Mouse (Mus musculus) mouse trophoblast stem cell (cell line): ENCODE results near the gene Tex14.
"Not testable (repeated sequence)": the region's sequence is repeated elsewhere in the genome, so short reads cannot be mapped to it uniquely, and the experiment has no call there.

Experiments used
- in situ Hi-C, 2 experiments: fragments of 300-500 bp; cut with MseI, MboI; formaldehyde crosslinking; loops; 2 replicates in 1 of 2; 3 replicates in 1 of 2; pipeline ENCODE4 v1.15.1; 2025

Tex14 gene

GRCm38 (mm10) chr11:87448476-87449199, 43.8 kb downstream of the Tex14 start:
- in situ Hi-C loops: not testable (repeated sequence)

- in situ Hi-C loops: no loop called here
Observed at GRCm38 (mm10) chr11:87449200-87449547, 44.3 kb downstream of the Tex14 start.

- in situ Hi-C loops: not testable (repeated sequence)
Observed at GRCm38 (mm10) chr11:87449847-87450246, 45.0 kb downstream of the Tex14 start.

GRCm38 (mm10) chr11:87452779-87453178, 47.9 kb downstream of the Tex14 start:
- in situ Hi-C loops: not testable (repeated sequence)

GRCm38 (mm10) chr11:87453216-87454034, 48.6 kb downstream of the Tex14 start:
- in situ Hi-C loops: no loop called here

- in situ Hi-C loops: no loop called here
Observed at GRCm38 (mm10) chr11:87454035-87454690, 49.3 kb downstream of the Tex14 start.

GRCm38 (mm10) chr11:87455573-87455972, 50.7 kb downstream of the Tex14 start:
- in situ Hi-C loops: no loop called here

- in situ Hi-C loops: no loop called here
Observed at GRCm38 (mm10) chr11:87455984-87456383, 51.1 kb downstream of the Tex14 start.

- in situ Hi-C loops: no loop called here
Observed at GRCm38 (mm10) chr11:87460566-87460965, 55.7 kb downstream of the Tex14 start.

GRCm38 (mm10) chr11:87461780-87462460, 57.1 kb downstream of the Tex14 start:
- in situ Hi-C loops: not testable (repeated sequence)

- in situ Hi-C loops: no loop called here
Observed at GRCm38 (mm10) chr11:87462461-87463242, 57.8 kb downstream of the Tex14 start.

GRCm38 (mm10) chr11:87463243-87463540, 58.3 kb downstream of the Tex14 start:
- in situ Hi-C loops: no loop called here

GRCm38 (mm10) chr11:87463792-87464430, 59.0 kb downstream of the Tex14 start:
- in situ Hi-C loops: not testable (repeated sequence)

GRCm38 (mm10) chr11:87465990-87466593, 61.2 kb downstream of the Tex14 start:
- in situ Hi-C loops: no loop called here

GRCm38 (mm10) chr11:87467491-87468277, 62.8 kb downstream of the Tex14 start:
- in situ Hi-C loops: no loop called here

- in situ Hi-C loops: no loop called here
Observed at GRCm38 (mm10) chr11:87468278-87468655, 63.4 kb downstream of the Tex14 start.

- in situ Hi-C loops: no loop called here
Observed at GRCm38 (mm10) chr11:87468706-87469315, 63.9 kb downstream of the Tex14 start.

- in situ Hi-C loops: not testable (repeated sequence)
Observed at GRCm38 (mm10) chr11:87470807-87471698, 66.2 kb downstream of the Tex14 start.
